Mouse (Mus musculus): ENCODE measurements at regions not wholly inside any gene's neighbourhood (a gene's known extent, or its start where the extent isn't known, plus 50 kb on each side); places are given as distances from the start of the nearest gene placed in this dataset.
"Not testable (repeated sequence)": the region's sequence is repeated elsewhere in the genome, so short reads cannot be mapped to it uniquely, and the experiment has no call there.

DNA sequence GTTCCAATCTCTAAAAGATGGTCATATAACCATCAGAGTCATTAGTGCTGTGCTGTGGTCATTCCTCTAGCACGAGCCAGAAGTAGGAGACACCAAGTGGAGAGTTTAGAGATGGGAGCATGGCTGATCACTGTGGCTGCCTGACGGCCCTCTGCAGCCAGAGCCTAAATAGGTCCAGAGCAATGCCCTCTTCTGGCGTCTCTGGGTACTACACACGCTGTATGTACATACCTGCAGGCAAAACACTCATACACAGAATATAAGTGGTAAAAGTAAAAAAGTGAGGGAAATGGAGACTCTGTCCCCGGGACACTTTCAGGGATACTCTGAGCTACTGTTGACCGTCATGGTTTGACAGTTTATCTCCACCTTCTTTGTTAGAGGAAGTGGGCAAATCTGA, 91.4 kb downstream of the Gm21738 start:
- no peak for ATAC-seq (ENCODE audit: extremely low read depth, insufficient number of reproducible peaks, low FRiP score, poor library complexity, severe bottlenecking)

- ATAC-seq (ENCODE audit: extremely low read depth, insufficient number of reproducible peaks, low FRiP score, poor library complexity, severe bottlenecking), result no peak
These were observed 107.1 kb downstream of the Gm21738 start for GRCm38 (mm10) chr14:19311614-19312013.

GRCm38 (mm10) chr14:19302859-19303258, 115.9 kb downstream of the Gm21738 start:
- not testable (repeated sequence) for ATAC-seq (ENCODE audit: extremely low read depth, insufficient number of reproducible peaks, low FRiP score, poor library complexity, severe bottlenecking)

DNA sequence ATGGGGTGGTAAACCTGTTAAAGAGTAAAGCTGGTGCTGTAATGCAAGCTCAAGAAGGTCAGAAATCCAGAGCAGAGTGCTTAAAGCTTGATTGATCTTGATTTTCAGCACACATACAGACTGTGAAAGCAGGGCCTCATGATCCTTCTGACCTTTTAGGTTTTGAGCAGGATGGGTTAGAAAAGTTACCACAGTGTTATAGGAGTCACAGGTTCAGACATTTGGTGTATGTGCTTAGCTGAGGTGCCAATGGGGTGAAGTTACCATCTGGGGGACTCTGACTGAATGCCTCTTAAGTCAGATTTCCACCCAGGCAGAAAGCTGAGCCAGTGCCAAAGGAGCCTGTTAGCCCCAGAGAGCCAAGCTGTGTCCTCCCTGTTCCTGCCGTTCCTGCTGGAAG, 139.6 kb downstream of the Gm21738 start:
- no peak for ATAC-seq (ENCODE audit: extremely low read depth, insufficient number of reproducible peaks, low FRiP score, poor library complexity, severe bottlenecking)

DNA sequence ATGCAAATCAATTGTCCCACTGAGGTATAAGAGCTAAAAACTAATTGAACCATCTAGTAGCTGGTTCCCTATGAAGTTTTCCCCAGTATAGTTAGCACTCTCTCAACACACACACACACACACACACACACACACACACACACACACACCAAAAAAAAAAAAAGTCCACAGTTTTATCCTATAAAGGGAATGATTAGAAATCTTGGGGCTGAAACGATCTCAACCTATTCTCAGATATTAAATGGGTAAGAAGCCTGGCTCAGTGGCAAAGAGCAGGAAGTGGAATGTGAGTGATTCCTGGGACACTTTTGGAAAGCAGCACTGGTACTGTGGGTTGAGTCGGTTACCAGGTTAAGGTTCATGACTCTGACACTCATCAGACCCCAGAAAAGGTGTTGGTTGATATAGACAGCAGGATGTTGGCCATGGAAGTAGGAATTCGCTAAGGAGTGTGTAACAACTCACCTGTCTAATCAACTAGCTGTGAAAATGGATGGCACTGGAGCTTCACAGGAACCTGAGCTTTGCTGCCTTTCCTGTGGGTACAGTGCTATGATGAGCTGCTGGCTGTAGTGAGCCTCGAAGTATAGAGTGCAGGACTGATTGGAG, 140.8 kb downstream of the Gm21738 start:
- ATAC-seq (ENCODE audit: extremely low read depth, insufficient number of reproducible peaks, low FRiP score, poor library complexity, severe bottlenecking), result peak; percentile 90

Data from neutrophil, adult 5-6 weeks (primary cell).